Mouse (Mus musculus): ENCODE measurements around the gene Ecel1.

GRCm38 (mm10) chr1:87205038-87205437, 48.7 kb upstream of the Ecel1 start:
- TF ChIP-seq USF1 (IDR thresholded peaks at IDR 0.05; ENCODE audit: low read depth) (no peak), E2F4 (IDR thresholded peaks at IDR 0.05; ENCODE audit: insufficient read depth) (no peak), REST (IDR thresholded peaks at IDR 0.05; ENCODE audit: insufficient read depth, insufficient read length) (no peak), MYOG (IDR thresholded peaks at IDR 0.05; ENCODE audit: control insufficient read depth in 1 of 3, insufficient read depth in 1 of 3, insufficient read length in 2 of 3, low read depth in 2 of 3) (no peak)

All from myocyte (in vitro differentiated cells).